Mouse (Mus musculus) urinary bladder, postnatal 10 days (tissue): ENCODE data around the gene Id2.

ENCODE experiments used
- DNase-seq: peaks from one replicate; pipeline ENCODE4 v3.0.0; 2022; ENCODE audit warnings: low spot score

The Id2 gene

GRCm38 (mm10) chr12:25104541-25104940 lies 7.6 kb upstream of the Id2 start:
- DNase-seq, result no peak

- DNase-seq, result no peak
Observed at GRCm38 (mm10) chr12:25103911-25104310, 7.0 kb upstream of the Id2 start.

- DNase-seq, result no peak
Observed at GRCm38 (mm10) chr12:25101389-25101788, 4.4 kb upstream of the Id2 start.

GRCm38 (mm10) chr12:25100411-25101217 lies 3.7 kb upstream of the Id2 start:
- DNase-seq, result no peak

- DNase-seq, result no peak
Observed at GRCm38 (mm10) chr12:25099563-25100408, 2.8 kb upstream of the Id2 start.

- no peak for DNase-seq
Observed at GRCm38 (mm10) chr12:25099313-25099562, 2.3 kb upstream of the Id2 start.

- DNase-seq, result peak; percentile 88
Observed at GRCm38 (mm10) chr12:25098561-25099312, 1.8 kb upstream of the Id2 start.

GRCm38 (mm10) chr12:25098161-25098550 lies 1.2 kb upstream of the Id2 start:
- DNase-seq, result no peak

- no peak for DNase-seq
Observed at GRCm38 (mm10) chr12:25097210-25098160, 545 bp upstream of the Id2 start.

GRCm38 (mm10) chr12:25096640-25097051 lies 294 bp downstream of the Id2 start:
- DNase-seq, result no peak

GRCm38 (mm10) chr12:25095974-25096639 lies 833 bp downstream of the Id2 start:
- DNase-seq, result peak; percentile 91

- DNase-seq, result no peak
Observed at GRCm38 (mm10) chr12:25095538-25095937, 1.4 kb downstream of the Id2 start.

GRCm38 (mm10) chr12:25094621-25095521 lies 2.1 kb downstream of the Id2 start:
- no peak for DNase-seq

GRCm38 (mm10) chr12:25093241-25093774 lies 3.6 kb downstream of the Id2 start:
- DNase-seq, result no peak

- peak; percentile 47 for DNase-seq
Observed at GRCm38 (mm10) chr12:25092751-25093211, 4.2 kb downstream of the Id2 start.

- peak; percentile 66 for DNase-seq
Observed at GRCm38 (mm10) chr12:25092027-25092704, 4.8 kb downstream of the Id2 start.

- DNase-seq, result no peak
Observed at GRCm38 (mm10) chr12:25089433-25089832, 7.5 kb downstream of the Id2 start.

GRCm38 (mm10) chr12:25086966-25087365 lies 10.0 kb downstream of the Id2 start:
- DNase-seq, result no peak
